9 mouse cellular contexts compared by ENCODE assay signal in the genomic region with DNA sequence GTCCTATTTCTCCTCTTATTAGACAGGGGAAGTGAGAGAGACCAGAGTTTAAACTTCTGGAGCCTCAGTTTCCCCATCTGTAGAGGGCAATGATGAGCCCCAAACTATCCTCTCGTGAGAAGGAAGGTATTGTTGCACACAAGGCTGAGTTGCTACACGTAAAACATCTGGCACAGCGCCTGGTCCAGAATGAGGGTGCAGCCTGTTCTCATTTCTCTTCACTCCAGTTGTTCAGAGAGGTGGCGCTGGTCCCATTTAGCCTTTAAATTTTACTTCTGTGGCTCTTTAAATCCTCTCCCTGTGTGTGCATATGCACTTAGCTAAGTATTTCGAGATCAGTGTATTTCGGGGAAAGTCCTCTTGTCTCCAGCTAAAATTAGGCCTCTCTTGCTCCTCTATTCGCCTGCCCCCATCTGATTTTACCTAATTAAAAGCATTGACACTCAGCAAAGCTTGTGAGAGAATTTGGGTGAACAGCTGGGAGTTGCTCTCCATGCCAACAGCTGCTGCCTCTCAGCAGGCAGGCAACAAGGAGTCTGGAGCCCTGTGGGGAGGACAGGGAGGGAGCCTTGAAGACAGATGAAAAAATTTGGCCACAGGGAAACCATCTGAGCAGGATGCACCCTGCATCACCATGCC.
A peak's percentile ranks its signal among the peaks of the same experiment; 100 is the strongest.
DNase-seq lines count a peak whose midpoint lies in the region; ATAC-seq and TF ChIP-seq lines count a peak whose summit lies in the region.
"Had no signal": no experiment of that assay in that cellular context is flagged by ENCODE, and none has a peak within 500 bp of the region (broad histone marks: within the 10 kb centered on the region; RNA-seq: fewer than 3 reads in every experiment).

No protein-coding gene starts in this region.

- H3K4me2 ChIP-seq in limb, embryonic 15.5 days: no peak overlapping the region
- no peak overlapping the region for H3K4me2 ChIP-seq in stomach, embryonic 14.5 days (replicated peaks; ENCODE audit: low read depth, low read length)

- no peak overlapping the region for H3K4me3 ChIP-seq in layer of hippocampus, adult 2 months
- no peak overlapping the region for H3K4me3 ChIP-seq in limb, embryonic 15.5 days
- no peak overlapping the region for H3K4me3 ChIP-seq in stomach, embryonic 14.5 days (ENCODE audit: low read depth, low read length)

- no peak for TF ChIP-seq CTCF in layer of hippocampus, adult 2 months (conservative IDR thresholded peaks at IDR 0.05)

- H3K9me3 ChIP-seq in limb, embryonic 15.5 days: no peaks in the 10 kb centered on the region
- H3K9me3 ChIP-seq in stomach, embryonic 14.5 days (ENCODE audit: control insufficient read depth, low read depth, low read length): no peaks in the 10 kb centered on the region

- no peaks in the 10 kb centered on the region for H3K36me3 ChIP-seq in limb, embryonic 15.5 days
- H3K36me3 ChIP-seq in stomach, embryonic 14.5 days (ENCODE audit: control insufficient read depth, insufficient read depth, low read length): no peaks in the 10 kb centered on the region

- peaks cover 52% of the 10 kb centered on the region for H3K4me1 ChIP-seq in limb, embryonic 15.5 days
- H3K4me1 ChIP-seq in stomach, embryonic 14.5 days (ENCODE audit: control insufficient read depth, insufficient read depth, low read length): peaks cover 24% of the 10 kb centered on the region

- ATAC-seq in limb, embryonic 15.5 days (ENCODE audit: insufficient number of reproducible peaks, low FRiP score, low TSS enrichment, low read depth): 0 out of 2 replicates have a peak, but pooled peaks have one; percentile 22
- ATAC-seq in stomach, embryonic 14.5 days (ENCODE audit: insufficient number of reproducible peaks, insufficient read depth, low FRiP score, low read depth): no peak
- ATAC-seq: Patski had no signal

- no peaks in the 10 kb centered on the region for H3K27me3 ChIP-seq in limb, embryonic 15.5 days
- H3K27me3 ChIP-seq in stomach, embryonic 14.5 days (ENCODE audit: control insufficient read depth, insufficient read depth, low read length): no peaks in the 10 kb centered on the region
- H3K27me3 ChIP-seq: Patski had no signal

- peak; percentile 33 for DNase-seq in layer of hippocampus, adult 9-11 months
- DNase-seq in layer of hippocampus, adult 2 months (ENCODE audit: low spot score in 2 of 2): no peak
- DNase-seq in frontal cortex, postnatal 10 days (ENCODE audit: low spot score in 2 of 2): peak; percentile 27 to 58
- no peak for DNase-seq in ovary, adult 18-20 months (ENCODE audit: low spot score)
- DNase-seq in urinary bladder, adult 2 months (ENCODE audit: low spot score): no peak
- no peak for DNase-seq in layer of hippocampus, postnatal 25 days (ENCODE audit: extremely low spot score in 1 of 2, low spot score in 1 of 2)

- WGBS in limb, embryonic 15.5 days: 28% methylated on average over 7 of the region's 7 CpGs
- WGBS in stomach, embryonic 14.5 days: 59% methylated on average over 7 of the region's 7 CpGs

- H3K9ac ChIP-seq in limb, embryonic 15.5 days: no peak overlapping the region
- no peak overlapping the region for H3K9ac ChIP-seq in stomach, embryonic 14.5 days (replicated peaks; ENCODE audit: low read depth, low read length)

- H3K27ac ChIP-seq in layer of hippocampus, adult 2 months: no peak overlapping the region
- peak overlapping the region; percentile 60 for H3K27ac ChIP-seq in limb, embryonic 15.5 days
- peak overlapping the region; percentile 35; the same call in 1 of the 2 replicates for H3K27ac ChIP-seq in stomach, embryonic 14.5 days (ENCODE audit: low read length)

Comparison
In these comparisons a context has a peak if more than half of its experiments do, and no peak if none do; other contexts are left out.
1. DNase-seq: peak in layer of hippocampus, adult 9-11 months (single experiment) and frontal cortex, postnatal 10 days (2 of 2); none in layer of hippocampus, adult 2 months (0 of 2), ovary, adult 18-20 months (single experiment), urinary bladder, adult 2 months (single experiment) and layer of hippocampus, postnatal 25 days (0 of 2).